In genomic region chr19:36349487-36349955, GRCm38 (mm10) we compare ENCODE assay signal across 8 mouse cellular contexts. TPM values are rescaled to one million over a fixed set of nuclear protein-coding genes. Genes with fewer than 3 reads are reported as not detected.
DNase-seq lines count a peak whose midpoint lies in the region; ATAC-seq and TF ChIP-seq lines count a peak whose summit lies in the region.

No protein-coding gene starts in this region.

- no peak for DNase-seq in layer of hippocampus, adult 2 months (ENCODE audit: low spot score in 2 of 2)
- no peak for DNase-seq in layer of hippocampus, adult 9-10 months (ENCODE audit: low spot score)
- DNase-seq in embryonic facial prominence, embryonic 11.5 days (ENCODE audit: low spot score), result no peak
- no peak for DNase-seq in embryo, embryonic 11 days
- no peak for DNase-seq in cerebellum, postnatal 14 days
- DNase-seq in cerebellum, adult 11 months, result no peak

- peak overlapping the region; percentile 100 for H3K4me2 ChIP-seq in embryonic facial prominence, embryonic 11.5 days (ENCODE audit: low read depth, low read length)
- peak overlapping the region; percentile 100 for H3K4me2 ChIP-seq in intestine, postnatal 0 days (replicated peaks; ENCODE audit: low read depth)
- peak overlapping the region; percentile 74 for H3K4me2 ChIP-seq in myocyte (ENCODE audit: low read depth)

- TF ChIP-seq CTCF in layer of hippocampus, adult 2 months (conservative IDR thresholded peaks at IDR 0.05), result no peak
- TF ChIP-seq CTCF in intestine, postnatal 0 days (IDR thresholded peaks at IDR 0.05; ENCODE audit: low read depth), result no peak

- no peaks in the 10 kb centered on the region for H3K36me3 ChIP-seq in embryonic facial prominence, embryonic 11.5 days (replicated peaks; ENCODE audit: control insufficient read depth, insufficient read depth, low read depth, low read length)
- no peaks in the 10 kb centered on the region for H3K36me3 ChIP-seq in intestine, postnatal 0 days (ENCODE audit: control insufficient read depth, insufficient read depth)
- H3K36me3 ChIP-seq in myocyte (ENCODE audit: control insufficient read depth, insufficient read depth), result no peaks in the 10 kb centered on the region

- peak overlapping the region; percentile 57 for H3K9ac ChIP-seq in embryonic facial prominence, embryonic 11.5 days (replicated peaks; ENCODE audit: low read length)
- no peak overlapping the region for H3K9ac ChIP-seq in intestine, postnatal 0 days (ENCODE audit: low read depth, low read length)

- H3K27me3 ChIP-seq in embryonic facial prominence, embryonic 11.5 days (ENCODE audit: control insufficient read depth, insufficient read depth, low read length), result peaks cover 23% of the 10 kb centered on the region; the same call in 1 of the 2 replicates
- peaks cover 9% of the 10 kb centered on the region for H3K27me3 ChIP-seq in intestine, postnatal 0 days (replicated peaks; ENCODE audit: control insufficient read depth, insufficient read depth, low read length)
- H3K27me3 ChIP-seq in myocyte (ENCODE audit: control insufficient read depth, insufficient read depth, insufficient read length), result no peaks in the 10 kb centered on the region

- no peak for TF ChIP-seq POLR2A in myocyte (IDR thresholded peaks at IDR 0.05; ENCODE audit: insufficient read length, low read depth)

- peak overlapping the region; percentile 86 for H3K4me3 ChIP-seq in layer of hippocampus, adult 2 months
- peak overlapping the region; percentile 78 for H3K4me3 ChIP-seq in embryonic facial prominence, embryonic 11.5 days (ENCODE audit: low read depth, low read length)
- H3K4me3 ChIP-seq in intestine, postnatal 0 days (ENCODE audit: low read depth, low read length), result peak overlapping the region; percentile 73
- peak overlapping the region; percentile 27 for H3K4me3 ChIP-seq in myocyte

- no peaks in the 10 kb centered on the region for H3K79me2 ChIP-seq in myocyte (ENCODE audit: control insufficient read depth, insufficient read depth)

- H3K4me1 ChIP-seq in embryonic facial prominence, embryonic 11.5 days (ENCODE audit: control insufficient read depth, insufficient read depth, low read length), result no peaks in the 10 kb centered on the region
- no peaks in the 10 kb centered on the region for H3K4me1 ChIP-seq in intestine, postnatal 0 days (replicated peaks; ENCODE audit: control insufficient read depth, insufficient read depth, low read length)

- H3K27ac ChIP-seq in layer of hippocampus, adult 2 months, result peak overlapping the region; percentile 84
- H3K27ac ChIP-seq in embryonic facial prominence, embryonic 11.5 days (replicated peaks; ENCODE audit: low read depth, low read length), result no peak overlapping the region
- no peak overlapping the region for H3K27ac ChIP-seq in intestine, postnatal 0 days (ENCODE audit: low read depth, low read length)

- WGBS in embryonic facial prominence, embryonic 11.5 days, result 3% methylated on average over 15 of the region's 15 CpGs
- WGBS in intestine, postnatal 0 days, result 7% methylated on average over 15 of the region's 15 CpGs

- peak overlapping the region; percentile 87 for H3ac ChIP-seq in myocyte (ENCODE audit: control insufficient read depth, insufficient read length)

- no peaks in the 10 kb centered on the region for H3K9me3 ChIP-seq in embryonic facial prominence, embryonic 11.5 days (replicated peaks; ENCODE audit: control insufficient read depth, low read length)
- H3K9me3 ChIP-seq in intestine, postnatal 0 days (ENCODE audit: control insufficient read depth), result no peaks in the 10 kb centered on the region

- no peak for ATAC-seq in embryonic facial prominence, embryonic 11.5 days (replicated peaks; ENCODE audit: insufficient number of reproducible peaks, low FRiP score, low TSS enrichment, low read depth)
- ATAC-seq in intestine, postnatal 0 days, result no peak

TF ChIP-seq in myocyte, 11 proteins besides CTCF, POLR2A, EP300 and RAD21:
- no peak for TF ChIP-seq POLR2AphosphoS2 (IDR thresholded peaks at IDR 0.05; ENCODE audit: insufficient read length, low read depth)
- TF ChIP-seq MYOD1 (IDR thresholded peaks at IDR 0.05; ENCODE audit: control insufficient read depth in 1 of 3, insufficient read length in 2 of 3, low read depth in 2 of 3), result no peak
- no peak for TF ChIP-seq TCF12 (IDR thresholded peaks at IDR 0.05; ENCODE audit: insufficient read depth, poor library complexity, severe bottlenecking)
- no peak for TF ChIP-seq CEBPB (IDR thresholded peaks at IDR 0.05; ENCODE audit: insufficient read depth, poor library complexity, severe bottlenecking)
- TF ChIP-seq SRF (IDR thresholded peaks at IDR 0.05; ENCODE audit: control insufficient read depth, insufficient read length, low read depth), result no peak
- TF ChIP-seq REST (IDR thresholded peaks at IDR 0.05; ENCODE audit: insufficient read depth, insufficient read length), result no peak
- no peak for TF ChIP-seq E2F4 (IDR thresholded peaks at IDR 0.05; ENCODE audit: insufficient read depth)
- TF ChIP-seq MYOG (IDR thresholded peaks at IDR 0.05; ENCODE audit: control insufficient read depth in 1 of 3, insufficient read depth in 1 of 3, insufficient read length in 2 of 3, low read depth in 2 of 3), result no peak
- TF ChIP-seq TCF3 (IDR thresholded peaks at IDR 0.05; ENCODE audit: insufficient read length, low read depth), result no peak
- TF ChIP-seq USF1 (IDR thresholded peaks at IDR 0.05; ENCODE audit: low read depth), result no peak
- TF ChIP-seq MAX (IDR thresholded peaks at IDR 0.05; ENCODE audit: low read depth), result no peak

RNA-seq across cellular contexts. Expression of gene Pcgf5, which starts 1.4 kb away (rescaled TPM):
- 10 to 100 TPM; 18.0 to 21.5 TPM for total RNA-seq in layer of hippocampus, adult 2 months (2021)
- 8.0 and 8.1 TPM in 2 replicates for polyA plus RNA-seq in embryonic facial prominence, embryonic 11.5 days (2014; fragmentation: Nextera tagmentation; extraction: Ambion mirVana)
- 21.4 and 23.4 TPM in 2 replicates for polyA plus RNA-seq in intestine, postnatal 0 days (2015; fragmentation: Nextera tagmentation; extraction: Ambion mirVana)
- 13.9 TPM for polyA plus RNA-seq in myocyte (2012; fragmentation: generic; extraction: Trizol)

Comparison
In these comparisons a context has a peak if more than half of its experiments do, and no peak if none do; other contexts are left out.
1. H3K4me3 ChIP-seq: peak in every context shown above with its lines; median percentile 86 in layer of hippocampus, adult 2 months; 78 in embryonic facial prominence, embryonic 11.5 days; 73 in intestine, postnatal 0 days; 27 in myocyte.